Mouse (Mus musculus): ENCODE data around the gene Ilvbl. TPM values are rescaled to one million over a fixed set of nuclear protein-coding genes. Genes with fewer than 3 reads are reported as not detected.

Gene Ilvbl
- polyA plus RNA-seq, 1 experiment from 2014 or later: 40.7 TPM

Small RNA genes lying within 50 kb of the gene (microRNA-seq; reads per million reads assigned to microRNA genes)
- gene Gm27541: not detected

Other genes with a start within 250 kb of the Ilvbl start
- gene Agpat3, start 221.9 kb upstream of the Ilvbl start, polyA plus RNA-seq (2016; fragmentation: Nextera tagmentation; extraction: Ambion mirVana): 32.8 and 39.8 TPM in 2 replicates
- gene Rrp1, start 161.3 kb upstream of the Ilvbl start, polyA plus RNA-seq (2016; fragmentation: Nextera tagmentation; extraction: Ambion mirVana): 358 and 365 TPM in 2 replicates
- 142 and 149 TPM in 2 replicates for gene Cstb, start 148.7 kb upstream of the Ilvbl start, polyA plus RNA-seq (2016; fragmentation: Nextera tagmentation; extraction: Ambion mirVana)
- gene Pdxk, start 109.4 kb upstream of the Ilvbl start, polyA plus RNA-seq (2016; fragmentation: Nextera tagmentation; extraction: Ambion mirVana): 11.9 and 13.2 TPM in 2 replicates
- not detected in 2 replicates for gene Olfr1358, start 56.9 kb upstream of the Ilvbl start, polyA plus RNA-seq (2016; fragmentation: Nextera tagmentation; extraction: Ambion mirVana)
- gene Syde1, start 17.6 kb downstream of the Ilvbl start, polyA plus RNA-seq (2016; fragmentation: Nextera tagmentation; extraction: Ambion mirVana): 19.1 and 19.3 TPM in 2 replicates
- gene Olfr1357, start 43.7 kb downstream of the Ilvbl start, polyA plus RNA-seq (2016; fragmentation: Nextera tagmentation; extraction: Ambion mirVana): not detected in 2 replicates
- gene Casp14, start 143.9 kb downstream of the Ilvbl start, polyA plus RNA-seq (2016; fragmentation: Nextera tagmentation; extraction: Ambion mirVana): not detected in 2 replicates
- 0.13 and 0.16 TPM in 2 replicates for gene Ccdc105, start 178.7 kb downstream of the Ilvbl start, polyA plus RNA-seq (2016; fragmentation: Nextera tagmentation; extraction: Ambion mirVana)
- gene Slc1a6, start 206.2 kb downstream of the Ilvbl start, polyA plus RNA-seq (2016; fragmentation: Nextera tagmentation; extraction: Ambion mirVana): 1.2 and 1.4 TPM in 2 replicates